Mouse (Mus musculus): Measurements from ENCODE around the gene Mttp. TPM values are rescaled to one million over a fixed set of nuclear protein-coding genes. Genes with fewer than 3 reads are reported as not detected.
A peak's percentile ranks its signal among the peaks of the same experiment; 100 is the strongest.

Gene Mttp
- total RNA-seq, 2 experiments from 2014 or later: 3.7 to 10.4 TPM

DNA sequence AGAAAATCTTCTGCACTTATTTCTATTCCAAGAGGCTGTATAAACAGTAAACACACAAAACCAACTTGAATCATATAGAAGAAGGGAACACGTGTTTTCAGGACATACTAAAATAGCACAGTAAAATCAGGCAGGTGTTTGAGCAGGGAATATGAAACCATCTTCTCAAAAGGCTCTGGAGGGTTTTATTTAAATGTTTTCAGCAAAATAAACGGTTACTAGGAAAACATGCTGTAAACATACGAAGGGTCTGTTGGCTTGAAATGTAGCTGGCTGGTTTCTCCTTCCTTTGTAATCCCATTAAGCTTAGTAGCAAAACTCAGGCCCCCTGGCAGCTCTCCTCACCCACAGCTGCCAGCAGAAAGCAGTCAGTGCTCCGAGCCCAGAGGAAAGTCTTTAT, 86.5 kb downstream of the Mttp start:
- no peak for DNase-seq (ENCODE audit: low spot score in 2 of 2)

DNA sequence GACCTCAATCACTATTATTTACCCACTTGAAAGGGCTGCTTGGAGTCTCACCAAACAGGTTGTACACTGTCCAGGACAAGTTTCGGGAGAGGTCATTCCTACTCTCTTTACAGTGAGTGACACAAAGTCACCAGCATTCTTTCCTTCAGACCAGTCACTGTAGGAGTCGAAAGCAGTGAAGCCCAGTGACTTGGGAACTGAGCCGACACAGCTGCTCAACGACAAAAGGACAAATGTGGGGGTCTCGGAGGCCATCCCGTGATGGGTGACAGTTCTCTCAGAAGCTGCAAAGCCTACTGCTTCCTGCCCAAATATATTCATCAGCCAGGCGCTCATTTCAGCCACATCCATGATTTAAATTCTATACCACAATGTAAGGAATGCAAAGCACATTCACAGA, 87.8 kb downstream of the Mttp start:
- DNase-seq (ENCODE audit: low spot score in 2 of 2): no peak

DNA sequence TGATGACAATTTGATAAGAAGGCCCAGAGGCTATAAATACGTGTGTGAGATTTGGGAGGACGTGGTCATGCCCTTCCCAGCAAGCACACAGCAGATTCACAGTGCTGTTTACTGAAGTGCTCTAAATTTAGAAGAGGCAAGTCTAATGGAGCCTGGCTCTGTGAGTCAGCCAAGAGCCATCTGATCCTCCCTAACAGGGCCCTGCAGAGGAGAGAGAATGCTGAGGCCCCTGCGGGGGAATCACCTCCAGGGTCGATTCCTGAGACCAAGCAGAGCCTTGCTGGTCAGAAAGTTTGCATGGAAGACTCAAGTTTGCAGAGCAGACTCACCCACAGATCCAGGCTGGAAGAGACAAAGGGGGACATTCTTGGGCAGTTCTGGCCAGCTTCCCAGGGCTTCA, 90.8 kb downstream of the Mttp start:
- peak in 1 of 2 experiments; percentile 19 for DNase-seq (ENCODE audit: low spot score in 2 of 2)

DNA sequence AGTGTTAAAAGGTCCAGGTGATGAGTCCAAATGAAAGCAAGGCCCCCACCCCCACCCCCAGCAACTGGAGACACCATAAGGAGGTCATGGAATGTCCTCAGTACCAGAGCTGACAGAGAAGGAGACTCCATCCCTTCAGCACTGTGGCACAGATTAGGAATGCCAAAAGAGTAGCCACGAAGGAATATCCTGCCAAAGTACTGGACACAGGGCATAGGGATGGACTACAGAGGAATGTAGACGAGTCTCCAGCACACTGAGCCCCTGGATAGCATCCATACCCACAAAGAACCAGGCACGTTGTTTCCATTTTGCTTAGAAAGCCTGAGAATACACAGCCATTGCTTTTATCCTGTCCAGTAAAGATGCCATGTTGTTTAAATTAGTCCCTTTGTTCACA, 93.3 kb downstream of the Mttp start:
- DNase-seq (ENCODE audit: low spot score in 2 of 2): no peak

DNA sequence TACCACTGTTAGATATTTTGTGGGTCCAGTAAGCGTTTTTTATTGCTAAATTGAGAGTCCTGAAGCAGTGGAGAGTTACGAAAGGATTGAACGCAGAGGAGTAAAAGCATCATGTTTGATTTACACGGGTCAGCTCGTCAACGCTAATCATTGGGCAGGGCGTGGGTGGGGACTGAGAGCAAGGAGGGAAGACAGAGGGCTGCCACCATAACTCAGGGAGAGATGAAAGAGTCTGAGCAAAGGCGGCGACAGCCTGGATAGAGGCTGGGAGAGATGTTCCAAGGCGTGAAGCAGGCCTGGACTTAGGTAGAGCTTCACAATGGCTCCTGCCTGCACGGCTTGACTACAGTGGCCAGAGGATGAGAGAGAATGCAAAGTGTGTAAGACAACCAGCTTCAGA, 94.0 kb downstream of the Mttp start:
- no peak for DNase-seq (ENCODE audit: low spot score in 2 of 2)

DNA sequence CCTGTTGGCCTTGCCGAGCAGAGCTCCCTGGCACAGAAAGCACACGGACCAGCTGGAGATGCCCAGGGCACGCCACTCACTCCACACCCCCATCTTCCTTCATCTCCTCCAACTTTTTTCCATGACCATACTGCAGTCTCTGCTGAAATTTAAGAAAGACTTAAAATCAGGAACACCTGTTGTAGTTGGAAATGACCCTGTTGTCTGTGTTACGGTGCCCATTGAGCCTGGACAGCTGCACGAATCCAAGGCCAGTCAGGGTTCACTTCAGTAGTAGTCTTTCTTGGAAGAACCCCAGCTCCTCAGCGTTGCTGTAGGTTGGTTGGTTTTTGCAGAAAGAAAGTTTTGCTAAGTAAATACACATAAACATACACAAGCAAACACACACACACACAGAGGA, 95.2 kb downstream of the Mttp start:
- no peak for DNase-seq (ENCODE audit: low spot score in 2 of 2)

DNA sequence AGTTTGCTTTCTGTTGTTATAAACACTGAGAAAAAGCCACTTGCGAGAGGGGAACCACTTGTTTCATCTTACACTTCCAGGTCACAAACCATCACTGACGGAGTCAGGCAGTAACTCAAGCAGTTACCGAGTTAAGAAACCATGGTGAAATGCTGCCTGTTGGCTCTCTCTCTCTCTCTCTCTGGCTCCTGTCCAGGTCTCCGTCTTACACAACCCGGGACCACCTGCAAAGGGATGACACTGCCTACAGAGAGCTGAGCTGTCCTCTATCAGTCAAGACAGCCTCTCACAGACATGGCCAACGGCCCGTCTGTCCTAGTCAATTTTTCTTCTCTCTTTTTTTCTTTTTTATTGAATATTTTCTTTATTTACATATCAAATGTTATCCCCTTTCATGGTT, 101.5 kb downstream of the Mttp start:
- DNase-seq (ENCODE audit: low spot score in 2 of 2): no peak

DNA sequence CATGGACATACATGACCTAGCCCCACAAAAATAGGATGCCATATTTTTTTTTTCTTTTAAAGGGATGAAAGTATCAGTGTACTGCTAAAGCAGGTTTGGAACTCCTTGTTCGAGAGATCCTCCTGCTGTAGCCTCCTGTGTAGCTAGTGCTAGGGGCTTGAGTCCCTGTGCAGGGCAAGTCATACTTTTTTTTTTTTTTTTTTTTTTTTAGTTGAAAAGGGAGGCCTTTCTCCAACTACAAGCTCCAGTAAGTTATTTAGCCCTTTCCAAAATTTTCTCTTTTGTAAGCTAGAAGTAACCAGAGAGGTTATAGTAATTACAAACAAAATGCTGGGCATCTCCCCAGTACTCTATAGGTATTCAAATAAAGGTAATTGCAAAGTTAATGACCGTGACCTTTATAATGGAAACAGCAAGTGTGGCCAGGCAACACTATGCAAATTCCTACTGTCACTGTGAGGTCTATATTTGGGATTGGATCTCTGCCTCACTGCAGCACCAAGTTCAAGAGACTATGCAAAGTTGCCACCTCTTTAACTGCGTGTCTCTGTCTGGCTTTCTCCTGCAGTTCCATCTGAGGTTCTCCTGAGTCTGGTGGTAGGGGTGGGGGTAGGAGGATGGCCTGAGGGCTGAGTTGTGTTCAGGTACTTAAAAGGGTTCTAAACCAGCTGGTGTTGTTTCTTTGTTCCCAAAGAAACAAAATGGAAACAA, 103.0 kb downstream of the Mttp start:
- no peak for DNase-seq (ENCODE audit: low spot score in 2 of 2)

DNA sequence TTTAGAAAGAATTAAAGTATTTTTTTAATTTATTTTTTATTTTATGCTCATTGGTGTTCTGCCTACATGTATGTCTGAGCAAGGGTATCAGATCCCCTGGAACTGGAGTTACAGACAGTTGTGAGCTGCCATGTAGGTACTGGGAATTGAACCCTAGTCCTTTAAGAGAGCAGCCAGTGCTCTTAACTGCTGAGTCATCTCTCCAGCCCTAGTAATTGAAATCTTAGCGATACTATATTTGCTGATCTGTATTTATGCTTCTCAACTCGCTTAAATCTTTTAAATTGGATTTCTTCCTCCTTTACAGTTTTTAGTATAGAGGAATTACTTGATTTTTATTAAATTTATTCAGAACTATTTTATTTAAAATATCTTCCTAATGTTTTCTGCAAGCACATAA, 103.8 kb downstream of the Mttp start:
- DNase-seq (ENCODE audit: low spot score in 2 of 2): no peak

Other genes starting within 250 kb of the Mttp start
- gene Lamtor3, start 226.5 kb downstream of the Mttp start, total RNA-seq (2021): 10 to 100 TPM; 74.2 to 79.0 TPM
- gene Dapp1, start 163.4 kb downstream of the Mttp start, total RNA-seq (2021): 1 to 10 TPM; 2.9 to 4.5 TPM
- gene 1110002E22Rik, start 79.9 kb downstream of the Mttp start, total RNA-seq (2021): under 1 TPM; 0.07 to 0.10 TPM
- gene Gm5105, start 77.6 kb downstream of the Mttp start, total RNA-seq (2021): not detected
- 10 to 100 TPM in 1 of 2 experiments, 1 to 10 TPM in 1; 7.6 to 10.8 TPM for gene Trmt10a, start 1.5 kb downstream of the Mttp start, total RNA-seq (2021)
- gene 4930579F01Rik, start 48.9 kb upstream of the Mttp start, total RNA-seq (2021): not detected
- gene Adh7, start 72.8 kb upstream of the Mttp start, total RNA-seq (2021): 100 to 1,000 TPM in 1 of 2 experiments, 1 to 10 TPM in 1; 2.8 to 129 TPM
- 1,000 to 10,000 TPM in 1 of 2 experiments, 100 to 1,000 TPM in 1; 384 to 6,834 TPM for gene Adh1, start 116.0 kb upstream of the Mttp start, total RNA-seq (2021)
- not detected for gene Adh6a, start 168.3 kb upstream of the Mttp start, total RNA-seq (2021)
- gene Adh6b, start 196.8 kb upstream of the Mttp start, total RNA-seq (2021): under 1 TPM in 1 of 2 experiments, not detected in 1; 0.58 TPM

Measured in adrenal gland, adult 18-20 months (tissue).